Mouse (Mus musculus): ENCODE data around the gene Zfp981. TPM values are rescaled to one million over a fixed set of nuclear protein-coding genes. Genes with fewer than 3 reads are reported as not detected.

The Zfp981 gene
- polyA plus RNA-seq (2012; rRNA removed): not detected in 2 replicates

GRCm38 (mm10) chr4:146501727-146502126 is at the start of gene Zfp981:
Gene Zfp981, plus strand, starts transcription at chr4:146502027.

Other genes with a start within 250 kb of the Zfp981 start
- 0.02 and 0.10 TPM in 2 replicates for gene Zfp992, start 53.0 kb upstream of the Zfp981 start, polyA plus RNA-seq (2012; rRNA removed)
- not detected in 2 replicates for gene Zfp993, start 108.9 kb downstream of the Zfp981 start, polyA plus RNA-seq (2012; rRNA removed)

Measured in stomach, adult 2 months (tissue).